Mouse (Mus musculus) hindlimb bud, embryonic 11.5 days (tissue): ENCODE results near the gene Mthfd1.
"Not testable (repeated sequence)": the region's sequence is repeated elsewhere in the genome, so short reads cannot be mapped to it uniquely, and the experiment has no call there.

Source experiments
- DNase-seq: peaks from one replicate; pipeline ENCODE4 v3.0.0-alpha.2; 2012; ENCODE audit warnings: low read depth, low spot score; ENCODE audit errors: extremely low spot score

Mthfd1 gene

GRCm38 (mm10) chr12:76254725-76255498 lies at the start of gene Mthfd1:
Gene Mthfd1 (plus strand): TSS chr12:76255298.
- DNase-seq, result peak; percentile 72

GRCm38 (mm10) chr12:76209429-76209974 lies 45.6 kb upstream of the Mthfd1 start:
- DNase-seq, result no peak

GRCm38 (mm10) chr12:76215121-76215520 lies 40.0 kb upstream of the Mthfd1 start:
- no peak for DNase-seq

GRCm38 (mm10) chr12:76216716-76217115 lies 38.4 kb upstream of the Mthfd1 start:
- no peak for DNase-seq

- not testable (repeated sequence) for DNase-seq
Observed at GRCm38 (mm10) chr12:76222104-76222503, 33.0 kb upstream of the Mthfd1 start.

- no peak for DNase-seq
Observed at GRCm38 (mm10) chr12:76230644-76231043, 24.5 kb upstream of the Mthfd1 start.

- no peak for DNase-seq
Observed at GRCm38 (mm10) chr12:76235253-76235652, 19.8 kb upstream of the Mthfd1 start.

- no peak for DNase-seq
Observed at GRCm38 (mm10) chr12:76239145-76239838, 15.8 kb upstream of the Mthfd1 start.

- DNase-seq, result no peak
Observed at GRCm38 (mm10) chr12:76239839-76240571, 15.1 kb upstream of the Mthfd1 start.

- DNase-seq, result no peak
Observed at GRCm38 (mm10) chr12:76240670-76241069, 14.4 kb upstream of the Mthfd1 start.

GRCm38 (mm10) chr12:76241084-76241483 lies 14.0 kb upstream of the Mthfd1 start:
- no peak for DNase-seq

GRCm38 (mm10) chr12:76241833-76242232 lies 13.3 kb upstream of the Mthfd1 start:
- no peak for DNase-seq

- no peak for DNase-seq
Observed at GRCm38 (mm10) chr12:76244981-76245380, 10.1 kb upstream of the Mthfd1 start.

GRCm38 (mm10) chr12:76246646-76247045 lies 8.5 kb upstream of the Mthfd1 start, which contains the start of gene Tex21:
Gene Tex21 (minus strand): TSS chr12:76246746.
- DNase-seq, result no peak

- no peak for DNase-seq
Observed at GRCm38 (mm10) chr12:76253090-76253489, 2.0 kb upstream of the Mthfd1 start.

- DNase-seq, result no peak
Observed at GRCm38 (mm10) chr12:76253591-76253990, 1.5 kb upstream of the Mthfd1 start.

GRCm38 (mm10) chr12:76253991-76254390 lies 1.1 kb upstream of the Mthfd1 start:
- DNase-seq, result no peak

- peak; percentile 16 for DNase-seq
Observed at GRCm38 (mm10) chr12:76255499-76255875, 389 bp downstream of the Mthfd1 start.

GRCm38 (mm10) chr12:76256114-76256843 lies 1.2 kb downstream of the Mthfd1 start:
- DNase-seq, result peak; percentile 8

GRCm38 (mm10) chr12:76260673-76261072 lies 5.6 kb downstream of the Mthfd1 start:
- no peak for DNase-seq

- no peak for DNase-seq
Observed at GRCm38 (mm10) chr12:76261556-76261955, 6.5 kb downstream of the Mthfd1 start.
